11 mouse cellular contexts compared by ENCODE assay signal in the genomic region with DNA sequence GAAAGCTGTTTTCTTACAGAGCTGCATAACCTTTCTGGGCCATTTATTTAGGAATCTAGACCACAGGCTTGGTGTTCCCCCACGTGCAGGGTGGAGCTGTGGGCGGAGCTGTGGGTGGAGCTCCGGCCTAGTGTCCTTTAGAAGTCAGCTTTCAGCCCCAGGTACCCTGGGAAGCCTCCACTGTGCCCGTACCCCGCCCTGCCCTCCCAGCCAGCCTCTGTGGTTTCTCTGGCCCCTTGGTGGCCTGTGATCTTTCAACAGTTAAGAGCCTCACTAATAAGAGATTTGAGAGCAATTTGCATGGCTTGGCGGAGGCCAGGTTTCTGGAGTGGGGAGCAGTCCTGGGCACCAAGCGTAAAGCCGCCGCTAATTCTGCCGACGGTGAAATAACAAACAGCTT.
A peak's percentile ranks its signal among the peaks of the same experiment; 100 is the strongest.
DNase-seq lines count a peak whose midpoint lies in the region; ATAC-seq and TF ChIP-seq lines count a peak whose summit lies in the region.
"Had no signal": no experiment of that assay in that cellular context is flagged by ENCODE, and none has a peak within 500 bp of the region (broad histone marks: within the 10 kb centered on the region; RNA-seq: fewer than 3 reads in every experiment).

No protein-coding gene starts in this region.

- no peak overlapping the region for H3K27ac ChIP-seq in forebrain, embryonic 11.5 days (ENCODE audit: low read depth, low read length)
- no peak overlapping the region for H3K27ac ChIP-seq in forebrain, embryonic 15.5 days (replicated peaks)
- H3K27ac ChIP-seq in kidney, embryonic 14.5 days (ENCODE audit: low read depth, low read length): no peak overlapping the region
- H3K27ac ChIP-seq in kidney, adult 2 months (ENCODE audit: insufficient read depth, low read depth, low read length): no peak overlapping the region
- H3K27ac ChIP-seq in stomach, embryonic 16.5 days (ENCODE audit: low read length): no peak overlapping the region
- H3K27ac ChIP-seq: kidney, postnatal 0 days; liver, embryonic 14.5 days had no signal

- 0 out of 2 replicates have a peak overlapping the region, but pooled peaks have one; percentile 5 for H3K4me2 ChIP-seq in forebrain, embryonic 11.5 days (ENCODE audit: low read depth, low read length, severe bottlenecking)
- no peak overlapping the region for H3K4me2 ChIP-seq in forebrain, embryonic 15.5 days (replicated peaks)
- H3K4me2 ChIP-seq in kidney, embryonic 14.5 days (replicated peaks; ENCODE audit: low read depth, low read length): 0 out of 2 replicates have a peak overlapping the region, but pooled peaks have one; percentile 13
- H3K4me2 ChIP-seq in stomach, embryonic 16.5 days (ENCODE audit: low read depth, low read length): no peak overlapping the region; the same call in 1 of the 2 replicates

- whole genome bisulfite sequencing in forebrain, embryonic 11.5 days: under 1% methylated on average over 11 of the region's 11 CpGs
- 2% methylated on average over 11 of the region's 11 CpGs for WGBS in forebrain, embryonic 15.5 days
- 2% methylated on average over 11 of the region's 11 CpGs for WGBS in kidney, embryonic 14.5 days
- WGBS in kidney, adult 2 months: 9% methylated on average over 11 of the region's 11 CpGs
- 18% methylated on average over 11 of the region's 11 CpGs for WGBS in stomach, embryonic 16.5 days

- no peak overlapping the region for H3K4me3 ChIP-seq in forebrain, embryonic 11.5 days (ENCODE audit: low read depth, low read length)
- no peak overlapping the region for H3K4me3 ChIP-seq in forebrain, embryonic 15.5 days
- no peak overlapping the region for H3K4me3 ChIP-seq in kidney, embryonic 14.5 days (ENCODE audit: low read length)
- H3K4me3 ChIP-seq in kidney, adult 2 months (ENCODE audit: insufficient read depth, low read depth, low read length): no peak overlapping the region
- H3K4me3 ChIP-seq in stomach, embryonic 16.5 days (replicated peaks; ENCODE audit: low read length): no peak overlapping the region

- no peak for ATAC-seq in forebrain, embryonic 11.5 days (replicated peaks; ENCODE audit: low FRiP score)
- no peak for ATAC-seq in forebrain, embryonic 15.5 days (replicated peaks)
- ATAC-seq in kidney, embryonic 14.5 days (ENCODE audit: low FRiP score, low TSS enrichment): peak; percentile 48; the same call in 1 of the 2 replicates
- ATAC-seq in stomach, embryonic 16.5 days (ENCODE audit: insufficient read depth, low FRiP score): no peak

- H3K27me3 ChIP-seq in forebrain, embryonic 11.5 days (ENCODE audit: control insufficient read depth, insufficient read depth, low read length): peaks cover 86% of the 10 kb centered on the region
- peaks cover 93% of the 10 kb centered on the region for H3K27me3 ChIP-seq in forebrain, embryonic 15.5 days
- peaks cover 96% of the 10 kb centered on the region for H3K27me3 ChIP-seq in kidney, embryonic 14.5 days (ENCODE audit: control insufficient read depth, insufficient read depth, low read length)
- H3K27me3 ChIP-seq in kidney, adult 2 months (replicated peaks; ENCODE audit: control insufficient read depth, insufficient read depth, low read length): no peaks in the 10 kb centered on the region; the same call in 1 of the 2 replicates
- H3K27me3 ChIP-seq in stomach, embryonic 16.5 days (ENCODE audit: control insufficient read depth, insufficient read depth, low read length): peaks cover 21% of the 10 kb centered on the region

- H3K36me3 ChIP-seq in forebrain, embryonic 11.5 days (ENCODE audit: control insufficient read depth, insufficient read depth, low read length): no peaks in the 10 kb centered on the region
- H3K36me3 ChIP-seq in forebrain, embryonic 15.5 days: no peaks in the 10 kb centered on the region
- no peaks in the 10 kb centered on the region for H3K36me3 ChIP-seq in kidney, embryonic 14.5 days (ENCODE audit: control insufficient read depth, insufficient read depth, low read length)
- H3K36me3 ChIP-seq in kidney, adult 2 months (ENCODE audit: control insufficient read depth, insufficient read depth, low read length): no peaks in the 10 kb centered on the region
- H3K36me3 ChIP-seq in stomach, embryonic 16.5 days (ENCODE audit: control insufficient read depth, insufficient read depth, low read length): no peaks in the 10 kb centered on the region

- peaks cover 2% of the 10 kb centered on the region; the same call in 1 of the 2 replicates for H3K4me1 ChIP-seq in forebrain, embryonic 11.5 days (replicated peaks; ENCODE audit: control insufficient read depth, insufficient read depth, low read length)
- H3K4me1 ChIP-seq in forebrain, embryonic 15.5 days: no peaks in the 10 kb centered on the region
- no peaks in the 10 kb centered on the region for H3K4me1 ChIP-seq in kidney, embryonic 14.5 days (ENCODE audit: control insufficient read depth, insufficient read depth, low read length)
- H3K4me1 ChIP-seq in kidney, adult 2 months (ENCODE audit: control insufficient read depth, insufficient read depth, low read length): no peaks in the 10 kb centered on the region
- H3K4me1 ChIP-seq in stomach, embryonic 16.5 days (ENCODE audit: control insufficient read depth, insufficient read depth, low read length): peaks cover 25% of the 10 kb centered on the region

- no peaks in the 10 kb centered on the region for H3K9me3 ChIP-seq in forebrain, embryonic 11.5 days (ENCODE audit: control insufficient read depth, low read length)
- no peaks in the 10 kb centered on the region for H3K9me3 ChIP-seq in forebrain, embryonic 15.5 days
- H3K9me3 ChIP-seq in kidney, embryonic 14.5 days (ENCODE audit: control insufficient read depth, low read length): no peaks in the 10 kb centered on the region
- H3K9me3 ChIP-seq in stomach, embryonic 16.5 days (replicated peaks; ENCODE audit: control insufficient read depth, low read length): no peaks in the 10 kb centered on the region

- TF ChIP-seq CTCF in kidney, adult 2 months (conservative IDR thresholded peaks at IDR 0.05; ENCODE audit: insufficient read depth, insufficient read length, low read depth, low read length): no peak

- no peak for DNase-seq in forebrain, embryonic 11.5 days (ENCODE audit: low spot score)
- DNase-seq in kidney, adult 2 months: no peak
- peak; percentile 15 for DNase-seq in thymus, postnatal 0 days (ENCODE audit: low spot score)
- no peak for DNase-seq in thymus, postnatal 14 days
- no peak for DNase-seq in right cerebral cortex, postnatal 4 days
- DNase-seq: cerebellum, postnatal 10 days had no signal

- H3K9ac ChIP-seq in forebrain, embryonic 11.5 days (ENCODE audit: low read length): no peak overlapping the region
- no peak overlapping the region for H3K9ac ChIP-seq in forebrain, embryonic 15.5 days (replicated peaks)
- H3K9ac ChIP-seq in kidney, embryonic 14.5 days (ENCODE audit: low read depth, low read length): no peak overlapping the region
- 0 out of 2 replicates have a peak overlapping the region, but pooled peaks have one; percentile 10 for H3K9ac ChIP-seq in stomach, embryonic 16.5 days (ENCODE audit: low read length)
- H3K9ac ChIP-seq: liver, embryonic 14.5 days had no signal

- TF ChIP-seq POLR2A in kidney, adult 2 months (IDR thresholded peaks at IDR 0.05; ENCODE audit: low read depth, low read length): no peak

Comparison
In these comparisons a context has a peak if more than half of its experiments do, and no peak if none do; other contexts are left out.
1. H3K4me2 ChIP-seq: peak in forebrain, embryonic 11.5 days (single experiment) and kidney, embryonic 14.5 days (single experiment); none in forebrain, embryonic 15.5 days (single experiment) and stomach, embryonic 16.5 days (single experiment).